Mouse (Mus musculus) kidney, adult 2 months (tissue): Measurements from ENCODE around the gene Foxn3. TPM values are rescaled to one million over a fixed set of nuclear protein-coding genes. Genes with fewer than 3 reads are reported as not detected.

Experiments
- DNase-seq: peaks from one replicate; pipeline ENCODE4 v3.0.0; 2021
- H3K27ac ChIP-seq: fragments of 200-500 bp; 2 replicates; pipeline ENCODE4 v1.5.1; 2012; ENCODE audit warnings: low read depth, low read length, control low read depth, inconsistent platforms; ENCODE audit not compliant: insufficient read depth
- H3K27me3 ChIP-seq: fragments of 200-500 bp; replicated peaks from 2 replicates; pipeline ENCODE4 v1.6.1; 2012; ENCODE audit warnings: mild to moderate bottlenecking, moderate library complexity, low read length, inconsistent platforms; ENCODE audit not compliant: control insufficient read depth, insufficient read depth
- H3K36me3 ChIP-seq: fragments of 200-500 bp; 2 replicates; pipeline ENCODE4 v1.6.1; 2012; ENCODE audit warnings: mild to moderate bottlenecking, moderate library complexity, low read length, inconsistent platforms; ENCODE audit not compliant: control insufficient read depth, insufficient read depth
- H3K4me1 ChIP-seq: fragments of 200-500 bp; 2 replicates; pipeline ENCODE4 v1.6.1; 2011; ENCODE audit warnings: low read length; ENCODE audit not compliant: control insufficient read depth, insufficient read depth
- H3K4me3 ChIP-seq: fragments of 200-500 bp; 2 replicates; pipeline ENCODE4 v1.5.1; 2011; ENCODE audit warnings: mild to moderate bottlenecking, low read depth, low read length, control low read depth; ENCODE audit not compliant: insufficient read depth
- CTCF ChIP-seq: fragments of 200-500 bp; conservative IDR thresholded peaks from 2 replicates; pipeline ENCODE4 v1.5.1; 2011; ENCODE audit warnings: low read depth, mild to moderate bottlenecking, control low read depth, low read length, moderate library complexity, mixed read lengths; ENCODE audit not compliant: insufficient read depth, insufficient read length
- POLR2A ChIP-seq: fragments of 200-500 bp; IDR thresholded peaks from one replicate; pipeline ENCODE4 v1.6.1; 2011; ENCODE audit warnings: low read depth, low read length, control low read depth
- WGBS: fragments of 180-500 bp; shearing (Covaris S2); methylation state at CpG from one replicate; pipeline ENCODE4 v1.1.7; 2018; 5-methylcytosine and 5-hydroxymethylcytosine counted together
- polyA plus RNA-seq: library from polyadenylated mRNA; depleted of rRNA; stranded (reverse); fragments of >200 nt; gene quantifications from 2 replicates; pipeline ENCODE4 v1.2.3, GENCODE M21; 2012

Foxn3 gene
- polyA plus RNA-seq, 1 experiment, result 28.0 TPM

- no peak for DNase-seq
- Histone ChIP-seq H3K27me3 (no peaks in the 10 kb centered on the region), H3K36me3 (no peaks in the 10 kb centered on the region), H3K4me1 (peaks cover 5% of the 10 kb centered on the region; the same call in 1 of the 2 replicates), H3K27ac (no peak overlapping the region), H3K4me3 (no peak overlapping the region)
- TF ChIP-seq POLR2A (no peak), CTCF (no peak)
- WGBS, result 82% methylated on average over 5 of the region's 5 CpGs
These were observed 147.8 kb downstream of the Foxn3 start for GRCm38 (mm10) chr12:99415538-99415937.

- Histone ChIP-seq H3K27me3 (no peaks in the 10 kb centered on the region), H3K4me1 (peaks cover 5% of the 10 kb centered on the region; the same call in 1 of the 2 replicates), H3K36me3 (no peaks in the 10 kb centered on the region), H3K4me3 (no peak overlapping the region), H3K27ac (no peak overlapping the region)
- no peak for TF ChIP-seq POLR2A
- no peak for TF ChIP-seq CTCF
- 86% methylated on average over 3 of the region's 3 CpGs for WGBS
- DNase-seq, result no peak
These were observed 150.9 kb downstream of the Foxn3 start for GRCm38 (mm10) chr12:99412496-99412895.

- Histone ChIP-seq H3K36me3 (no peaks in the 10 kb centered on the region), H3K4me3 (no peak overlapping the region), H3K27ac (no peak overlapping the region), H3K4me1 (peaks cover 5% of the 10 kb centered on the region; the same call in 1 of the 2 replicates), H3K27me3 (no peaks in the 10 kb centered on the region)
- WGBS, result 52% methylated on average over 7 of the region's 7 CpGs
- peak; percentile 75 for DNase-seq
- TF ChIP-seq POLR2A (no peak), CTCF (no peak)
These were observed 151.3 kb downstream of the Foxn3 start for GRCm38 (mm10) chr12:99412034-99412433.

- DNase-seq, result no peak
- Histone ChIP-seq H3K27me3 (no peaks in the 10 kb centered on the region), H3K4me1 (peaks cover 5% of the 10 kb centered on the region; the same call in 1 of the 2 replicates), H3K36me3 (no peaks in the 10 kb centered on the region), H3K4me3 (no peak overlapping the region), H3K27ac (no peak overlapping the region)
- 47% methylated on average over 3 of the region's 3 CpGs for WGBS
- TF ChIP-seq CTCF (no peak), POLR2A (no peak)
These were observed 154.7 kb downstream of the Foxn3 start for GRCm38 (mm10) chr12:99408651-99409050.

- 93% methylated on average over 16 of the region's 16 CpGs for WGBS
- no peak overlapping the region for H3K27ac ChIP-seq
- no peak for TF ChIP-seq POLR2A
- no peak for TF ChIP-seq CTCF
These were observed 155.3 kb downstream of the Foxn3 start for GRCm38 (mm10) chr12:99408089-99408488.

GRCm38 (mm10) chr12:99407318-99407716, 156.1 kb downstream of the Foxn3 start:
- Histone ChIP-seq H3K36me3 (no peaks in the 10 kb centered on the region), H3K27me3 (no peaks in the 10 kb centered on the region), H3K4me3 (peak overlapping the region; percentile 19; the same call in 1 of the 2 replicates), H3K4me1 (peaks cover 2% of the 10 kb centered on the region; the same call in 1 of the 2 replicates), H3K27ac (no peak overlapping the region; the same call in 1 of the 2 replicates)
- WGBS, result 67% methylated on average over 6 of the region's 6 CpGs
- peak; percentile 28 for DNase-seq
- no peak for TF ChIP-seq POLR2A
- no peak for TF ChIP-seq CTCF

More at GRCm38 (mm10) chr12:99408089-99408488, 155.3 kb downstream of the Foxn3 start:
- H3K36me3 ChIP-seq, result no peaks in the 10 kb centered on the region
- no peaks in the 10 kb centered on the region for H3K27me3 ChIP-seq
- no peak overlapping the region for H3K4me3 ChIP-seq
- peaks cover 5% of the 10 kb centered on the region; the same call in 1 of the 2 replicates for H3K4me1 ChIP-seq
- no peak for DNase-seq

- 51% methylated on average over 15 of the region's 15 CpGs for WGBS
- TF ChIP-seq CTCF (no peak), POLR2A (no peak)
- H3K36me3 ChIP-seq, result no peaks in the 10 kb centered on the region
- H3K4me1 ChIP-seq, result no peaks in the 10 kb centered on the region
- peak overlapping the region; percentile 19; the same call in 1 of the 2 replicates for H3K4me3 ChIP-seq
- DNase-seq, result no peak
- H3K27me3 ChIP-seq, result no peaks in the 10 kb centered on the region
- peak overlapping the region; percentile 40 for H3K27ac ChIP-seq
These were observed 156.6 kb downstream of the Foxn3 start for GRCm38 (mm10) chr12:99406697-99407317.
